Mouse (Mus musculus): ENCODE results near the gene Parp8. TPM values are rescaled to one million over a fixed set of nuclear protein-coding genes. Genes with fewer than 3 reads are reported as not detected.

The Parp8 gene
- polyA plus RNA-seq, 2 experiments = 2.0 to 3.2 TPM

DNA sequence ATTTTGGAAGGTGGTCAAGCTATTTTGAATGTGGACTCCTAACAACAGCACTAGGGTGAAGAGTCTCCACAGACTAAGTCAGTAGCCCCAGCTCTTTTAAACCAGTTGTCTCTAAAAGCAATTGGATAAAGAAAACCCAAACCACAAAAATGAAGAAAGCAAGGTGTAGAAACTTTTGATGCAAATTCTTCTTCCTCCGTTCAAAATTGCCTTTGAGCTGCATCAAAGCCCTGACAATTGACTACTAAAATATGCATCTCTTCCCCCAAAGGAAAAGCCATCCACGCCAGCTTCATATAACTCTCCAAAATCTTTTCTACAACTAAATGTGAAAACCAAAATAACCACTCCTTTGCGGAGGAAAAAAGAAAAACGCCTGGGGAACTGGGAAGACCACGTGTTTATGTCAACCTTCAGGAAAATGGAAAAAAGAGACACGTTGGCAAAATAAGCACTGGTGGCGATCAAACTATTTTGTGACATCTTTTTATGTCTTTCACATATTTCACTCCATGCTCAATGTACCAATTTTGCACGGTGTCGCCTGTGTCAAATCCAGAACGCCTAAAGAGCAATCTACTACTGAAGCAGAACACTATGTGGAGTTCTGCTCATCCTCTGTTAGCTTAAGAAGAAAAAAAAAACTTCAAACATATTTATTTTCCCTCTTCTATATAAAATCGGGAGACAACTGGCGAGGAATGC is 1.8 kb downstream of the Parp8 start:
- H3K4me1 ChIP-seq (replicated peaks; ENCODE audit: control insufficient read depth in 2 of 2, insufficient read depth in 2 of 2, low read length in 1 of 2) = peaks cover 0 to 8% of the 10 kb centered on the region in 2 experiments; a peak in 2 of 4 replicates
- 12% methylated on average over 12 of the region's 12 CpGs for WGBS (ENCODE audit: insufficient replicate concordance)
- H3K4me2 ChIP-seq (ENCODE audit: low read depth) = peak overlapping the region; percentile 70
- no peak overlapping the region for H3K27ac ChIP-seq
- peak overlapping the region; percentile 56 to 58; a peak in 3 of 4 replicates for H3K4me3 ChIP-seq (ENCODE audit: insufficient read depth in 1 of 2, low read depth in 2 of 2, low read length in 2 of 2)
- no peak for DNase-seq (ENCODE audit: low read depth in 3 of 3, low spot score in 3 of 3)
- peaks cover 27% of the 10 kb centered on the region for H3K27me3 ChIP-seq (ENCODE audit: control insufficient read depth, insufficient read depth, low read length)
- ATAC-seq (ENCODE audit: insufficient read depth) = no peak
- no peaks in the 10 kb centered on the region for H3K9me3 ChIP-seq (ENCODE audit: control insufficient read depth, low read length)
- no peak overlapping the region for H3K9ac ChIP-seq (replicated peaks)
- TF ChIP-seq CTCF (IDR thresholded peaks at IDR 0.05; ENCODE audit: low read depth) (no peak), EP300 (IDR thresholded peaks at IDR 0.05; ENCODE audit: low read depth) (no peak)
- no peaks in the 10 kb centered on the region for H3K36me3 ChIP-seq (replicated peaks; ENCODE audit: control insufficient read depth, insufficient read depth, low read depth)

DNA sequence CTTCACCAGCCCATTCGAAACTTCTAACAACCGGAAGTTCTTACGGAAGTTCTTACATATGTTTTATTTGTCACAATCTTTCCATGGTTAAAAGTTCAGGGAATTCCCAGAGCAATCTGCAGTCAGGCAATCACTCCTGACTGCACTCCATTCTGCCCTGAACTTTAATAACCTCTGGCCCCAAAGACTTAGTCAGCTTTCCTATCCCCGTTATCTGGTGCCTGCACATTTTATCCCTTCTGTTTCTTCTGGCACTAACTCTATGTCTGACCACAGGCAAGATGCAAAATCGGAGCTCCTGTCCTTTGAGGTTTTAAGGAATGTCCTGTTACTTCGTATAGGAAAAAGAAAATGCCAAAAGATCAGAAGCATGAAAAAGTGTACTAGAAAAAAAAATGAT is 4.7 kb downstream of the Parp8 start:
- ATAC-seq (ENCODE audit: insufficient read depth) = peak; percentile 17; the same call in 1 of the 2 replicates

DNA sequence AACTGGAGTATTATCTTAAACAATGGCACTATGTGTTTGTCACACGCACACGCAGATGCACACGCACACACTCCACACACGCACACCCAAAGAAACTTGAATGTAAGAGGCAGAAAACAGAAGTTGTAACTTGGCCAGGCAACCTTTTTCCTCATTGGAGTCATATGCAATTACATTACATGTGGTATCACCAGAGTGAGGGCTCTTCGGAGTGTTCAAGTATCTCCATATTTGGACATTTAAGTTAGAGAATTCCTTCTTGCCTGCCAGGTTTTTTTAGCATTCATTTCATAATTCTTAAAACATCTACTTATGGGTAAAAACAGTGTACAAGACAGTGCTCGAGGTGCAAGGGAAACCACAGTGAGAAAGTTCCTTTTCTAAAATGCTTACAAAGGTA is 6.7 kb downstream of the Parp8 start:
- DNase-seq (ENCODE audit: low read depth in 3 of 3, low spot score in 3 of 3) (no peak), ATAC-seq (ENCODE audit: insufficient read depth) (no peak)
- no peaks in the 10 kb centered on the region for H3K36me3 ChIP-seq (replicated peaks; ENCODE audit: control insufficient read depth, insufficient read depth, low read depth)
- H3K27me3 ChIP-seq (ENCODE audit: control insufficient read depth, insufficient read depth, low read length) = peaks cover under 1% of the 10 kb centered on the region; the same call in 1 of the 2 replicates
- no peaks in the 10 kb centered on the region for H3K9me3 ChIP-seq (ENCODE audit: control insufficient read depth, low read length)
- 64% methylated on average over 6 of the region's 6 CpGs for WGBS (ENCODE audit: insufficient replicate concordance)
- no peak for TF ChIP-seq EP300 (IDR thresholded peaks at IDR 0.05; ENCODE audit: low read depth)
- TF ChIP-seq CTCF (IDR thresholded peaks at IDR 0.05; ENCODE audit: low read depth) = no peak
- H3K4me2 ChIP-seq (ENCODE audit: low read depth) = no peak overlapping the region
- H3K4me1 ChIP-seq (replicated peaks; ENCODE audit: control insufficient read depth in 2 of 2, insufficient read depth in 2 of 2, low read length in 1 of 2) = peaks cover 0 to 5% of the 10 kb centered on the region in 2 experiments; a peak in 2 of 4 replicates
- no peak overlapping the region for H3K9ac ChIP-seq (replicated peaks)
- H3K27ac ChIP-seq = no peak overlapping the region
- no peak overlapping the region for H3K4me3 ChIP-seq (ENCODE audit: insufficient read depth in 1 of 2, low read depth in 2 of 2, low read length in 2 of 2)

More for the DNA sequence above, 4.7 kb downstream of the Parp8 start:
- H3K9me3 ChIP-seq (ENCODE audit: control insufficient read depth, low read length) = no peaks in the 10 kb centered on the region
- no peak overlapping the region for H3K4me3 ChIP-seq (ENCODE audit: insufficient read depth in 1 of 2, low read depth in 2 of 2, low read length in 2 of 2)
- H3K27me3 ChIP-seq (ENCODE audit: control insufficient read depth, insufficient read depth, low read length) = peaks cover 20% of the 10 kb centered on the region
- no peak for DNase-seq (ENCODE audit: low read depth in 3 of 3, low spot score in 3 of 3)
- TF ChIP-seq CTCF (IDR thresholded peaks at IDR 0.05; ENCODE audit: low read depth) (no peak), EP300 (IDR thresholded peaks at IDR 0.05; ENCODE audit: low read depth) (no peak)
- no peak overlapping the region for H3K4me2 ChIP-seq (ENCODE audit: low read depth)
- WGBS (ENCODE audit: insufficient replicate concordance) = 26% methylated on average over 6 of the region's 6 CpGs
- no peak overlapping the region for H3K27ac ChIP-seq
- H3K36me3 ChIP-seq (replicated peaks; ENCODE audit: control insufficient read depth, insufficient read depth, low read depth) = no peaks in the 10 kb centered on the region
- H3K9ac ChIP-seq (replicated peaks) = no peak overlapping the region
- peaks cover 0 to 5% of the 10 kb centered on the region in 2 experiments; a peak in 2 of 4 replicates for H3K4me1 ChIP-seq (replicated peaks; ENCODE audit: control insufficient read depth in 2 of 2, insufficient read depth in 2 of 2, low read length in 1 of 2)

DNA sequence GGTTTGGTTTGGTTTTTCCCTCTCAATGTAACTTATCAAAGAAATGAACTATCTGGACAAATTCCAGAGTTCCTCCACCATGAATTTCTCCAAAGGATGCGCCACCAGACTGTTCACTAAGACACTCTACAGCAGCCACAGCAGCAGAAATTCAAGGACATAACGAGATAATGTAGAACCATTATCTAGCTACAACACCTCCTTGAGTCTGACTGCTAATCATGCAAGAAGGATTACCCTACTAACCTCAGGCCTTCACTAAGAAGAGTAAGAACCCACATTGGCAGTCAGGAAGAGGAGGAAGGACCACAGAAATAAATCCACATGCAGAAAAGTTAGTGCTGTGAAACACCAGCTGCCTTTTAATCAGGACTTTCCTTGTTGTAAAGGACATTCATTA is 11.8 kb downstream of the Parp8 start:
- Histone ChIP-seq H3K4me2 (ENCODE audit: low read depth) (no peak overlapping the region), H3K4me3 (ENCODE audit: insufficient read depth in 1 of 2, low read depth in 2 of 2, low read length in 2 of 2) (no peak overlapping the region), H3K36me3 (replicated peaks; ENCODE audit: control insufficient read depth, insufficient read depth, low read depth) (no peaks in the 10 kb centered on the region), H3K9ac (replicated peaks) (no peak overlapping the region), H3K27me3 (ENCODE audit: control insufficient read depth, insufficient read depth, low read length) (no peaks in the 10 kb centered on the region), H3K9me3 (ENCODE audit: control insufficient read depth, low read length) (no peaks in the 10 kb centered on the region), H3K4me1 (replicated peaks; ENCODE audit: control insufficient read depth in 2 of 2, insufficient read depth in 2 of 2, low read length in 1 of 2) (no peaks in the 10 kb centered on the region), H3K27ac (no peak overlapping the region)
- ATAC-seq (ENCODE audit: insufficient read depth) = no peak
- no peak for TF ChIP-seq EP300 (IDR thresholded peaks at IDR 0.05; ENCODE audit: low read depth)
- no peak for TF ChIP-seq CTCF (IDR thresholded peaks at IDR 0.05; ENCODE audit: low read depth)
- WGBS (ENCODE audit: insufficient replicate concordance) = 43% methylated on average over 2 of the region's 2 CpGs
- no peak for DNase-seq (ENCODE audit: low read depth in 3 of 3, low spot score in 3 of 3)

DNA sequence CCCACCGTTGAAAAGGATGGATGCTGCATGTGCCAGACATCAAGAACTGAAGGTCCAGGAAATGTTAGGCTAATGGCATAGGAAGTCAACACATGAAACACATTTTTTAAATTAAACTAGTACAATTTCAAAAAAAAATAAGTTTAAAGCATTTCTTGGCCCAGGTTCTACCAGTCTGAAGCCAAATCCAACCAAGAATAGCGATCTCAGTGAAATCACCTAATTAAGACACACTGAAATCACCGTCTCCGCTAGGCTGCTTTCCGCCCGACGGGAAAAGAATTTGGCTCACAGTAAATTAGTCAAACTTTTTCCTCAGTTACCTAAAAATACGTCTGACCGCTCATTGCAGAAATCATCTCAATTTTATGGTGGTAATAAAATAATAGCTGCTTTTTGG is 13.3 kb downstream of the Parp8 start:
- H3K9me3 ChIP-seq (ENCODE audit: control insufficient read depth, low read length) = no peaks in the 10 kb centered on the region
- H3K27ac ChIP-seq = no peak overlapping the region
- H3K36me3 ChIP-seq (replicated peaks; ENCODE audit: control insufficient read depth, insufficient read depth, low read depth) = no peaks in the 10 kb centered on the region
- H3K4me1 ChIP-seq (replicated peaks; ENCODE audit: control insufficient read depth in 2 of 2, insufficient read depth in 2 of 2, low read length in 1 of 2) = no peaks in the 10 kb centered on the region
- H3K9ac ChIP-seq (replicated peaks) = no peak overlapping the region
- no peak overlapping the region for H3K4me3 ChIP-seq (ENCODE audit: insufficient read depth in 1 of 2, low read depth in 2 of 2, low read length in 2 of 2)
- no peaks in the 10 kb centered on the region for H3K27me3 ChIP-seq (ENCODE audit: control insufficient read depth, insufficient read depth, low read length)
- DNase-seq (ENCODE audit: low read depth in 3 of 3, low spot score in 3 of 3) = no peak
- WGBS (ENCODE audit: insufficient replicate concordance) = 81% methylated on average over 9 of the region's 9 CpGs
- no peak overlapping the region for H3K4me2 ChIP-seq (ENCODE audit: low read depth)
- no peak for ATAC-seq (ENCODE audit: insufficient read depth)
- TF ChIP-seq CTCF (IDR thresholded peaks at IDR 0.05; ENCODE audit: low read depth) (no peak), EP300 (IDR thresholded peaks at IDR 0.05; ENCODE audit: low read depth) (no peak)
